Mouse (Mus musculus): ENCODE data around the gene Usp25.

- TF ChIP-seq CTCF (IDR thresholded peaks at IDR 0.05) (no peak), EP300 (IDR thresholded peaks at IDR 0.05) (no peak)
Observed at GRCm38 (mm10) chr16:77111268-77111667, 97.8 kb downstream of the Usp25 start.
